Mouse (Mus musculus) embryonic facial prominence, embryonic 14.5 days (tissue): ENCODE results near the gene Ctnna3. TPM values are rescaled to one million over a fixed set of nuclear protein-coding genes. Genes with fewer than 3 reads are reported as not detected.
"Not testable (repeated sequence)": the region's sequence is repeated elsewhere in the genome, so short reads cannot be mapped to it uniquely, and the experiment has no call there.

Experiments
- ATAC-seq: fragments of 200-750 bp; cut with Nextera tagmentation; 2 replicates; pipeline ENCODE4 v1.8.0; 2017; ENCODE audit warnings: low read depth, moderate number of reproducible peaks, moderate TSS enrichment
- DNase-seq: peaks from one replicate; pipeline ENCODE4 v3.0.0-alpha.2; 2015; ENCODE audit warnings: low spot score
- H3K27ac ChIP-seq: fragments of 300-500 bp; sonication (generic); replicated peaks from 2 replicates; pipeline ENCODE4 v1.5.1; 2014; ENCODE audit warnings: low read depth, mild to moderate bottlenecking, low read length, moderate library complexity
- H3K27me3 ChIP-seq: fragments of 300-500 bp; sonication (generic); replicated peaks from 2 replicates; pipeline ENCODE4 v1.6.1; 2014; ENCODE audit warnings: low read length; ENCODE audit not compliant: control insufficient read depth, insufficient read depth
- H3K36me3 ChIP-seq: fragments of 300-500 bp; sonication (generic); 2 replicates; pipeline ENCODE4 v1.6.1; 2014; ENCODE audit warnings: low read length, mixed read lengths; ENCODE audit not compliant: control insufficient read depth, insufficient read depth
- H3K4me1 ChIP-seq: fragments of 300-500 bp; sonication (generic); 2 replicates; pipeline ENCODE4 v1.6.1; 2014; ENCODE audit warnings: antibody characterized with exemption, low read length; ENCODE audit not compliant: control insufficient read depth, insufficient read depth
- H3K4me2 ChIP-seq: fragments of 300-500 bp; sonication (generic); 2 replicates; pipeline ENCODE4 v1.6.1; 2014; ENCODE audit warnings: low read depth, mild to moderate bottlenecking, low read length, moderate library complexity, mixed read lengths
- H3K4me3 ChIP-seq: fragments of 300-500 bp; sonication (generic); 2 replicates; pipeline ENCODE4 v1.5.1; 2014; ENCODE audit warnings: low read depth, mild to moderate bottlenecking, low read length
- H3K9ac ChIP-seq: fragments of 300-500 bp; sonication (generic); 2 replicates; pipeline ENCODE4 v1.6.1; 2014; ENCODE audit warnings: low read depth, mild to moderate bottlenecking, low read length, moderate library complexity, mixed read lengths
- H3K9me3 ChIP-seq: fragments of 300-500 bp; sonication (generic); 2 replicates; pipeline ENCODE4 v1.6.1; 2016; ENCODE audit warnings: low read length; ENCODE audit not compliant: control insufficient read depth
- WGBS: fragments of 180-500 bp; shearing (Covaris S2); extraction: QIAGEN DNeasy Blood & Tissue Kit; methylation state at CpG from one replicate; pipeline ENCODE4 v1.1.7; 2014; 5-methylcytosine and 5-hydroxymethylcytosine counted together
- polyA plus RNA-seq: library from polyadenylated mRNA; unstranded; fragments of >200 nt; fragmentation: Nextera tagmentation; extraction: Ambion mirVana; gene quantifications from 2 replicates; pipeline ENCODE4 v1.2.1, GENCODE M21; 2014

The Ctnna3 gene
- polyA plus RNA-seq, 1 experiment from 2014 or later, result 1.6 TPM

- Histone ChIP-seq H3K9me3 (no peaks in the 10 kb centered on the region), H3K36me3 (no peaks in the 10 kb centered on the region), H3K4me2 (no peak overlapping the region), H3K4me1 (no peaks in the 10 kb centered on the region), H3K27ac (no peak overlapping the region), H3K4me3 (no peak overlapping the region), H3K9ac (no peak overlapping the region), H3K27me3 (no peaks in the 10 kb centered on the region)
- DNase-seq, result no peak
- ATAC-seq, result no peak
- WGBS, result 79% methylated on average over 5 of the region's 5 CpGs
Measured at GRCm38 (mm10) chr10:63402731-63403504, 27.0 kb upstream of the Ctnna3 start.

GRCm38 (mm10) chr10:63403636-63404035 lies 26.3 kb upstream of the Ctnna3 start:
- 81% methylated on average over 2 of the region's 2 CpGs for WGBS
- ATAC-seq (no peak), DNase-seq (no peak)
- no peaks in the 10 kb centered on the region for H3K36me3 ChIP-seq
- H3K4me1 ChIP-seq, result no peaks in the 10 kb centered on the region
- no peaks in the 10 kb centered on the region for H3K9me3 ChIP-seq
- H3K9ac ChIP-seq, result no peak overlapping the region
- H3K4me3 ChIP-seq, result no peak overlapping the region
- no peaks in the 10 kb centered on the region for H3K27me3 ChIP-seq
- H3K4me2 ChIP-seq, result no peak overlapping the region
- H3K27ac ChIP-seq, result no peak overlapping the region

GRCm38 (mm10) chr10:63410162-63410956 lies 19.5 kb upstream of the Ctnna3 start:
- Histone ChIP-seq H3K4me3 (no peak overlapping the region), H3K4me2 (no peak overlapping the region), H3K27me3 (no peaks in the 10 kb centered on the region), H3K9me3 (no peaks in the 10 kb centered on the region), H3K36me3 (no peaks in the 10 kb centered on the region), H3K4me1 (no peaks in the 10 kb centered on the region), H3K9ac (no peak overlapping the region), H3K27ac (no peak overlapping the region)
- no peak for ATAC-seq
- no peak for DNase-seq
- 53% methylated on average over 15 of the region's 16 CpGs for WGBS

- H3K36me3 ChIP-seq, DNase-seq, H3K9ac ChIP-seq, H3K27me3 ChIP-seq, H3K4me1 ChIP-seq, H3K4me2 ChIP-seq, ATAC-seq, H3K4me3 ChIP-seq, H3K27ac ChIP-seq, H3K9me3 ChIP-seq: not testable (repeated sequence)
- WGBS, result 86% methylated on average over 6 of the region's 7 CpGs
Measured at GRCm38 (mm10) chr10:63411674-63412073, 18.2 kb upstream of the Ctnna3 start.

GRCm38 (mm10) chr10:63412756-63413155 lies 17.1 kb upstream of the Ctnna3 start:
- no peaks in the 10 kb centered on the region for H3K4me1 ChIP-seq
- no peaks in the 10 kb centered on the region for H3K9me3 ChIP-seq
- no peak overlapping the region for H3K9ac ChIP-seq
- H3K4me2 ChIP-seq, result no peak overlapping the region
- WGBS, result 86% methylated on average over 17 of the region's 17 CpGs
- ATAC-seq (no peak), DNase-seq (no peak)
- H3K4me3 ChIP-seq, result no peak overlapping the region
- no peaks in the 10 kb centered on the region for H3K27me3 ChIP-seq
- H3K27ac ChIP-seq, result no peak overlapping the region
- H3K36me3 ChIP-seq, result no peaks in the 10 kb centered on the region

GRCm38 (mm10) chr10:63415287-63415686 lies 14.6 kb upstream of the Ctnna3 start:
- no peak for ATAC-seq
- 79% methylated on average over 7 of the region's 7 CpGs for WGBS

GRCm38 (mm10) chr10:63415850-63416249 lies 14.0 kb upstream of the Ctnna3 start:
- Histone ChIP-seq H3K27me3 (no peaks in the 10 kb centered on the region), H3K9me3 (no peaks in the 10 kb centered on the region), H3K36me3 (no peaks in the 10 kb centered on the region), H3K4me3 (no peak overlapping the region), H3K4me2 (peak overlapping the region; percentile 18; the same call in 1 of the 2 replicates), H3K4me1 (no peaks in the 10 kb centered on the region), H3K9ac (no peak overlapping the region), H3K27ac (no peak overlapping the region)
- 62% methylated on average over 7 of the region's 7 CpGs for WGBS
- ATAC-seq (no peak), DNase-seq (no peak)

More at GRCm38 (mm10) chr10:63415287-63415686, 14.6 kb upstream of the Ctnna3 start:
- Histone ChIP-seq H3K27me3 (no peaks in the 10 kb centered on the region), H3K4me3 (no peak overlapping the region), H3K36me3 (no peaks in the 10 kb centered on the region), H3K9me3 (no peaks in the 10 kb centered on the region), H3K4me2 (no peak overlapping the region), H3K27ac (no peak overlapping the region), H3K9ac (no peak overlapping the region), H3K4me1 (no peaks in the 10 kb centered on the region)
- no peak for DNase-seq

- Histone ChIP-seq H3K4me2 (no peak overlapping the region), H3K27ac (no peak overlapping the region), H3K4me1 (no peaks in the 10 kb centered on the region), H3K4me3 (no peak overlapping the region), H3K9ac (no peak overlapping the region), H3K27me3 (no peaks in the 10 kb centered on the region), H3K9me3 (no peaks in the 10 kb centered on the region), H3K36me3 (no peaks in the 10 kb centered on the region)
- no peak for ATAC-seq
- no peak for DNase-seq
- 38% methylated on average over 5 of the region's 5 CpGs for WGBS
Measured at GRCm38 (mm10) chr10:63417061-63417460, 12.8 kb upstream of the Ctnna3 start.
